Comparison of ENCODE assay signal across 26 mouse cellular contexts in the genomic region with DNA sequence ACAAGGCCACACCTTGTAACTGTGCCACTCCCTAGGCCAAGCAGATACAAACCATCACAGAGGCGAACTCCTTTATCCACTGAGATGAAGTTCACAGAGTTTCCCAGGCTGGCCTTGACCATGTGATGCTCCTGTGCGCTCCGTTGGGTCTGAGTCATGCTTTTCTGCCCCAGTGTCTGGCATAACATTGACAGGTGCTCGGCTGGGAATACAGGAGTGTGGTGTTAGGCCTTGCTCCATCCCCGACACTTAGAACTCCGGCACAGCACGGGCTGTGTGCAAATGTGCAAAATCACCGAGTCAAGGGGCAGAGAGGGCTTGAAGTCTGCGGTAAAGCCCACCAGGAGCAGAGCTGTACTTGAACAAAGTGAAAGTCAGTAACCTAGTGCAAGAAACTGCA. TPM values are rescaled to one million over a fixed set of nuclear protein-coding genes. Genes with fewer than 3 reads are reported as not detected.
DNase-seq lines count a peak whose midpoint lies in the region; ATAC-seq and TF ChIP-seq lines count a peak whose summit lies in the region.
"Had no signal": no experiment of that assay in that cellular context is flagged by ENCODE, and none has a peak within 500 bp of the region (broad histone marks: within the 10 kb centered on the region; RNA-seq: fewer than 3 reads in every experiment).

No protein-coding gene starts in this region.

- no peaks in the 10 kb centered on the region for H3K27me3 ChIP-seq in stomach, postnatal 0 days (ENCODE audit: control insufficient read depth, insufficient read depth, low read length)
- H3K27me3 ChIP-seq: CH12.LX; hindbrain, embryonic 12.5 days; midbrain, embryonic 12.5 days; neural tube, embryonic 15.5 days had no signal

- no peaks in the 10 kb centered on the region; the same call in 1 of the 2 replicates for H3K4me1 ChIP-seq in stomach, postnatal 0 days (replicated peaks; ENCODE audit: control insufficient read depth, insufficient read depth)

- peak; percentile 89 for DNase-seq in heart, adult 11 months
- no peak for DNase-seq in heart, postnatal 10 days
- peak; percentile 21 to 45 for DNase-seq in kidney, postnatal 4 days
- DNase-seq in kidney, adult 18-20 months: no peak
- peak; percentile 59 for DNase-seq in adrenal gland, postnatal 14 days
- peak; percentile 51 for DNase-seq in stomach, postnatal 0 days (ENCODE audit: low spot score)
- DNase-seq in cerebellum, postnatal 4 days (ENCODE audit: low spot score in 2 of 2): no peak
- DNase-seq: cerebellum, adult 2 months; lung, adult 2 months had no signal

- H3K4me2 ChIP-seq in stomach, postnatal 0 days (replicated peaks; ENCODE audit: low read depth): no peak overlapping the region
- H3K4me2 ChIP-seq: hindbrain, embryonic 12.5 days; midbrain, embryonic 12.5 days; neural tube, embryonic 15.5 days had no signal

- WGBS in stomach, postnatal 0 days: 68% methylated on average over 9 of the region's 9 CpGs

- no peak overlapping the region for H3K27ac ChIP-seq in stomach, postnatal 0 days (replicated peaks)
- H3K27ac ChIP-seq: hindbrain, embryonic 12.5 days; macrophage; midbrain, embryonic 12.5 days; neural tube, embryonic 15.5 days had no signal

- TF ChIP-seq CTCF in stomach, postnatal 0 days (IDR thresholded peaks at IDR 0.05; ENCODE audit: low read depth): no peak

- H3K9me3 ChIP-seq in stomach, postnatal 0 days (ENCODE audit: control insufficient read depth, low read length): no peaks in the 10 kb centered on the region
- H3K9me3 ChIP-seq: hindbrain, embryonic 12.5 days; midbrain, embryonic 12.5 days; neural tube, embryonic 15.5 days had no signal

- H3K4me3 ChIP-seq in stomach, postnatal 0 days (ENCODE audit: low read depth, low read length): no peak overlapping the region
- H3K4me3 ChIP-seq: erythroblast, embryonic 14.5 days; hindbrain, embryonic 12.5 days; midbrain, embryonic 12.5 days; neural tube, embryonic 15.5 days had no signal

- no peak overlapping the region; the same call in 1 of the 2 replicates for H3K9ac ChIP-seq in stomach, postnatal 0 days (ENCODE audit: low read length)
- H3K9ac ChIP-seq: hindbrain, embryonic 12.5 days; midbrain, embryonic 12.5 days; neural tube, embryonic 15.5 days had no signal

- intact Hi-C loops in heart, postnatal 10 days (cut with DNase I): loop anchor here (5.0 kb wide), 1 partner anchor 81 kb away; no protein-coding TSS in a partner anchor

- no peaks in the 10 kb centered on the region for H3K36me3 ChIP-seq in stomach, postnatal 0 days (ENCODE audit: control insufficient read depth, insufficient read depth, low read length)
- H3K36me3 ChIP-seq: hindbrain, embryonic 12.5 days; midbrain, embryonic 12.5 days; neural tube, embryonic 15.5 days had no signal

- no peak for TF ChIP-seq EP300 in stomach, postnatal 0 days (optimal IDR thresholded peaks at IDR 0.05)

- peak; percentile 49 for ATAC-seq in stomach, postnatal 0 days (ENCODE audit: low FRiP score, low TSS enrichment)
- ATAC-seq: activated CD4-positive, CD25-positive, alpha-beta regulatory T cell, adult 4 months; forebrain, embryonic 14.5 days had no signal

RNA-seq across cellular contexts. Expression of a gene that starts 16.7 kb away (rescaled TPM):
- not detected for total RNA-seq in heart, postnatal 10 days (2021)
- not detected in 2 replicates for total RNA-seq in adrenal gland, postnatal 14 days (2021)
- polyA plus RNA-seq in stomach, postnatal 0 days (2015; fragmentation: Nextera tagmentation; extraction: Ambion mirVana): not detected in 2 replicates
- total RNA-seq: CH12.LX; common myeloid progenitor, adult 5-6 weeks; layer of hippocampus, postnatal 25 days; left cerebral cortex, postnatal 36 days; liver, adult 2 months had no signal
- polyA plus RNA-seq: activated CD4-positive, CD25-positive, alpha-beta regulatory T cell, adult 4 months; cerebellum, adult 2 months; embryonic facial prominence, embryonic 11.5 days; erythroblast, embryonic 14.5 days; forebrain, embryonic 14.5 days; heart, embryonic 14.5 days; hindbrain, embryonic 12.5 days; intestine, embryonic 14.5 days; large intestine, adult 2 months; liver, adult 2 months; lung, adult 2 months; macrophage; midbrain, embryonic 12.5 days; neural tube, embryonic 15.5 days; small intestine, adult 2 months had no signal

RNA-seq across cellular contexts. Expression of a gene that starts 35.4 kb away (rescaled TPM):
- 100 to 1,000 TPM; 245 to 270 TPM for total RNA-seq in heart, postnatal 10 days (2021)
- total RNA-seq in adrenal gland, postnatal 14 days (2021): 355 and 372 TPM in 2 replicates
- polyA plus RNA-seq in stomach, postnatal 0 days (2015; fragmentation: Nextera tagmentation; extraction: Ambion mirVana): 445 and 456 TPM in 2 replicates

RNA-seq across cellular contexts. Expression of a gene that starts 37.5 kb away (rescaled TPM):
- total RNA-seq in heart, postnatal 10 days (2021): not detected
- not detected in 2 replicates for total RNA-seq in adrenal gland, postnatal 14 days (2021)
- 4.1 and 4.8 TPM in 2 replicates for polyA plus RNA-seq in stomach, postnatal 0 days (2015; fragmentation: Nextera tagmentation; extraction: Ambion mirVana)
- total RNA-seq: CH12.LX; common myeloid progenitor, adult 5-6 weeks; layer of hippocampus, postnatal 25 days; left cerebral cortex, postnatal 36 days had no signal
- polyA plus RNA-seq: activated CD4-positive, CD25-positive, alpha-beta regulatory T cell, adult 4 months; cerebellum, adult 2 months; embryonic facial prominence, embryonic 11.5 days; erythroblast, embryonic 14.5 days; forebrain, embryonic 14.5 days; heart, embryonic 14.5 days; hindbrain, embryonic 12.5 days; macrophage; midbrain, embryonic 12.5 days; neural tube, embryonic 15.5 days had no signal

Comparison
In these comparisons a context has a peak if more than half of its experiments do, and no peak if none do; other contexts are left out.
1. DNase-seq: peak in heart, adult 11 months (single experiment), kidney, postnatal 4 days (2 of 2), adrenal gland, postnatal 14 days (single experiment) and stomach, postnatal 0 days (single experiment); none in heart, postnatal 10 days (0 of 2), kidney, adult 18-20 months (single experiment) and cerebellum, postnatal 4 days (0 of 2).